Mouse (Mus musculus) heart, adult 11 months (tissue): ENCODE data around the gene Hadh.

Source experiments
- DNase-seq: peaks from one replicate; pipeline ENCODE4 v3.0.0; 2022

The Hadh gene

GRCm38 (mm10) chr3:131271559-131272373, at the start of gene Hadh:
Gene Hadh, minus strand, starts transcription at chr3:131272101.
- peak; percentile 99 for DNase-seq

GRCm38 (mm10) chr3:131320184-131320583, 48.3 kb upstream of the Hadh start:
- DNase-seq = peak; percentile 96

- no peak for DNase-seq
These were observed 46.3 kb upstream of the Hadh start for GRCm38 (mm10) chr3:131318211-131318610.

- DNase-seq = no peak
These were observed 45.2 kb upstream of the Hadh start for GRCm38 (mm10) chr3:131317126-131317525.

- DNase-seq = no peak
These were observed 44.1 kb upstream of the Hadh start for GRCm38 (mm10) chr3:131315957-131316510.

GRCm38 (mm10) chr3:131312340-131312739, 40.4 kb upstream of the Hadh start:
- no peak for DNase-seq

GRCm38 (mm10) chr3:131310572-131310971, 38.7 kb upstream of the Hadh start:
- DNase-seq = no peak

GRCm38 (mm10) chr3:131307811-131308210, 35.9 kb upstream of the Hadh start:
- DNase-seq = no peak

- DNase-seq = no peak
These were observed 34.4 kb upstream of the Hadh start for GRCm38 (mm10) chr3:131306255-131306654.

- DNase-seq = no peak
These were observed 31.4 kb upstream of the Hadh start for GRCm38 (mm10) chr3:131303320-131303714.

GRCm38 (mm10) chr3:131302452-131303319, 30.8 kb upstream of the Hadh start, which contains the start of gene Cyp2u1:
Gene Cyp2u1, minus strand, starts transcription at chr3:131303227.
- DNase-seq = peak; percentile 100

- DNase-seq = peak; percentile 59
These were observed 28.0 kb upstream of the Hadh start for GRCm38 (mm10) chr3:131299908-131300307.

- no peak for DNase-seq
These were observed 27.2 kb upstream of the Hadh start for GRCm38 (mm10) chr3:131299078-131299477.

- peak; percentile 71 for DNase-seq
These were observed 25.0 kb upstream of the Hadh start for GRCm38 (mm10) chr3:131296893-131297292.

- DNase-seq = peak; percentile 95
These were observed 23.8 kb upstream of the Hadh start for GRCm38 (mm10) chr3:131295513-131296200.

GRCm38 (mm10) chr3:131294503-131294902, 22.6 kb upstream of the Hadh start:
- peak; percentile 71 for DNase-seq

GRCm38 (mm10) chr3:131292959-131293358, 21.1 kb upstream of the Hadh start:
- DNase-seq = peak; percentile 5

GRCm38 (mm10) chr3:131292349-131292748, 20.4 kb upstream of the Hadh start:
- DNase-seq = no peak

- DNase-seq = peak; percentile 76
These were observed 20.0 kb upstream of the Hadh start for GRCm38 (mm10) chr3:131291890-131292289.

- DNase-seq = no peak
These were observed 2.2 kb upstream of the Hadh start for GRCm38 (mm10) chr3:131274151-131274550.

- DNase-seq = no peak
These were observed 636 bp upstream of the Hadh start for GRCm38 (mm10) chr3:131272374-131273100.

- DNase-seq = peak; percentile 95
These were observed 744 bp downstream of the Hadh start for GRCm38 (mm10) chr3:131271157-131271556.
